Mouse (Mus musculus) thymus, adult 18-20 months (tissue): ENCODE results near the gene Ubald1.

Experiments
- DNase-seq, 2 experiments: peaks; one replicate each; pipeline ENCODE4 v3.0.0; 2022; ENCODE audit warnings: mixed read lengths in 2 of 2

Gene Ubald1

GRCm38 (mm10) chr16:4880136-4880825 is at the start of gene Ubald1:
Gene Ubald1, minus strand, starts transcription at chr16:4880315.
- peak; percentile 96 to 98 for DNase-seq

GRCm38 (mm10) chr16:4928474-4928873 is 48.4 kb upstream of the Ubald1 start:
- no peak for DNase-seq

GRCm38 (mm10) chr16:4927967-4928366 is 47.9 kb upstream of the Ubald1 start:
- no peak for DNase-seq

DNA sequence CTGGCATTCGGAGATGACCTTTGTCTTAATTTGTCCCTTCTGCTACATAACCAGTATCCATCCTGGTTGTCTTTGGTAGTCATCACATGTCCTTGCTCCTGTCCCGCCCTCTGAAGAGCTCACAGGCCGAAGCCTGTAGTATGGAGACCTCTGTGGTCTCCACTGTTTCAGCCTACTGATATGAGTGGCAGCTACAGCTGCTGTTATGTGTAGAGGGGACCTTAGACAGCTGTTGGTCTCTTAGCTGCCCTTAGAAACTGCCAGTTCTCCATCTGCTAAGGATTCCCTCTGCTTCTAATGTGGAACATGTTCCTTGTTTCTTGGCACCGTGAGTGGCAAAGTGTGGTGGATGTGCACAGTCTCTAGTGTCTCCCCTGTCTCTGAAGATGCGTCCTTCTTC is 43.9 kb upstream of the Ubald1 start:
- no peak for DNase-seq

- DNase-seq: no peak
Observed at GRCm38 (mm10) chr16:4922481-4922880, 42.4 kb upstream of the Ubald1 start.

DNA sequence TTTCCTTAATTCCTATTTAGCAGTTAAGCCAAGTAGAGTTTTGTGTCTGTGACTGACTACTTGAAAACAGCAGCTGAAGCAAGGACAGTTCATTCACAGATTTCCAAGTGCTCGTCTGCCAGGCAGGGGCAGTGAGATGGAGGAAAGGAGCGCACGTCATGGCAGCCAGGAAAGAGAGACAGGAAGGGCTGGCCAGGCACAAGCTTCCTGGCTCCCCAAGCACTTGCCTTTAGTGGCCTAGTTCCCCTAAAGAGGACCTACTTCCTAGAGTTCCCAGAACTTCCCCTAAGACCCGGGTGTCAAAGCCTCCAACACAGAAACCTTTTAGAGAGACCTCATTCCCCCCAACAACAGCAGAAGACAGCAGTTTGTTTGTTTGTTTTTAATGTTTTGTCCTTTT is 40.4 kb upstream of the Ubald1 start:
- no peak for DNase-seq

- no peak for DNase-seq
Observed at GRCm38 (mm10) chr16:4916608-4917007, 36.5 kb upstream of the Ubald1 start.

DNA sequence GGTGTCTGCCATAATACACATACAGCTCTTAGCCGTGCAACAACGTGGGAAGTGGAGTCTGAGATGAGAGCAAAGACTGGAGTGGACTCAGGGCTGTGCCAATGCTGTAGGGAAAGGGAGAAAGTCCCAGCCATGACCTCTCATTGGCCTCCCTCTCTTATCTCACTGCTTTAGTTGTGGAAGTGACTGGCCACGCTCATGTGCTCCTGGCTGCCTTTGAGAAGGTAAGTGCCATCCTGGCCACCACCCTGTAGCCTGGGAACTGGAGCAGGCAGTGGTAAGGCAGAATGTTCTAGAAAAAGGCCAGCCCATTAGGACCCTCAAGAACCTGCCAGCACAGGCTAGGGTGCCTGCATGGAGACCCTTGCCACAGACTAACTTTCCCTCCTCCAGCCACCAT is 35.8 kb upstream of the Ubald1 start:
- no peak for DNase-seq

GRCm38 (mm10) chr16:4913783-4914735 is 33.9 kb upstream of the Ubald1 start:
- DNase-seq: peak; percentile 44 to 70

DNA sequence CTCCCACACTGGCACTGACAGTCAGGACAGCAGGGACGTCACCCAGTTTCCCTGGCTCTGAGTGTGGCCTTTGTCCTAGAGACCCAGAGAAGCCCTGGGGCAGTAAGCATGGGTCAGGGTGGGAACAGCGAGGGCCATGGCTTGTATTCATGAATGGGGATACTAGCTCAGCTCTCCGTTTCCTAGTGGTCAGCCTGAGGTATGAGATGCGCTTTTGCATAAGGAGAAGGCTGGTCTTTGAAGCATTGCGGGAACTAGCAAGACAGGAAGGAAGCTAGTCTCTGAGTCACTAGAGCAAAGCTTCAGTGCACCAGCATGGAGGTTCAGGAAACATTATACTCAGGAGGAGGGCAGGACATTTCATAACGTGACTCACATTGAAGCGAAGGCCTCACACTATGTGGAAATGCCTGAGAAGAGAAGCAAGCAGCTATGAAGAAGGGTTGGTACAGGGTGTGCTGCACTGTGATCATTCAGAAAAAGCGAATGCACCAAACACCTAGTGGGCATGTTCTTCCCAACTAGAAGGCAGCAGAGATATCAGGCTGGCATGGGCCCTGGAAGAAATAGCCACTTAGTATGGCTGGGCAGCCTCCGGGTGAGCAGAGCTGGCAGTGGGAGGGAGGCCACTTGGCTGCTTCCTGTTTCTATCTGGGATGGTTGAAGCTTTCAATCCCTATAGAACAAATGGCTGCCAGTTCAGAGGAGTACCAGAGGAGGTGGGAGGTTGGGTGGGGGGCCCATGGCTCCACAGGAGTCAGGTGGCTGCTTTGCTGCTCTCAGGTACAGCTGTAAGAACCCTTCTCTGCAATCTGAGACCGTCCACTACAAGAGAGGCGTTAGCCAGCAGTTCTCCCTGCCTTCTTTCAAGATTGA is 33.0 kb upstream of the Ubald1 start:
- no peak for DNase-seq

- no peak for DNase-seq
Observed at GRCm38 (mm10) chr16:4912074-4912648, 32.0 kb upstream of the Ubald1 start.

GRCm38 (mm10) chr16:4910758-4911157 is 30.6 kb upstream of the Ubald1 start:
- DNase-seq: no peak

GRCm38 (mm10) chr16:4909745-4910144 is 29.6 kb upstream of the Ubald1 start:
- no peak for DNase-seq

- no peak for DNase-seq
Observed at GRCm38 (mm10) chr16:4907972-4908371, 27.9 kb upstream of the Ubald1 start.

DNA sequence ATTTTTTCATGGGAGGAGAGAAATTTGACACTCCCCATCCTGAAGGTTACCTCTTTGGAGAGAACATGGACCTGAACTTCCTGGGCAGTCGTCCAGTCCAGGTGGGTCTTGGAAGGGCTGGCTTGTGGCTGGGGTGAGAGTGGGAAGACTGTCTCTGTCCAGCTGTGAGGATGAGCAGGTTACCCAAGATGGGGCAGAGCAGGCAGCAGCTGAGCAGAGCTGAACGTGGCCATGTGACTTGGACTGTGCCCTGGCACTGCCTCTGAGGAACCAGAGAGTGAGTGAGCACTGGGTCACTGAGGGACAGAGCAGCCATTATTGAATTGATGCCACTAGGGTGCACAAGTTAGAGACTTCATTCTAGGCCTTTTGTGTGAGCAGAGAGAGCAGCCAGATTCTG is 27.3 kb upstream of the Ubald1 start:
- no peak for DNase-seq

DNA sequence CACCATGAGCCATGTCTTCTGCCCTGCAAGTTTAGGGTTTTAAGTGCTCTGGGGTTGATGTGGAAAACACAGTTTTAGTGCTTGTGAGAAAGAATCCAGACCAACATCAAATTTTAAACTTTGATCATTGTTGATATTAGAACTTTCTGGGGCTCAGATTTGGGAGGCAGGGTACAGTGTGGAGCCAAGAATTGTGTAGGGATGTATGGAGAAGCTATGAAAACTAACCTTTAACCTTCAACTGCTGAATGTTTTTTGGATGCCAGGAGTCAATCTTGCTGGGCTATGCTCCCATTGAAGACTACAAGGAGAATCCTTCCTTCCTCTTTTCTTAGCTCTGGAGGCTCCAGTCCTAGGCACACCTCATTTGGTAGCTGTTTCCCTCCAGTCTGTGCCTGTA is 26.4 kb upstream of the Ubald1 start:
- no peak for DNase-seq

- no peak for DNase-seq
Observed at GRCm38 (mm10) chr16:4905591-4905990, 25.5 kb upstream of the Ubald1 start.

GRCm38 (mm10) chr16:4904878-4905277 is 24.8 kb upstream of the Ubald1 start:
- no peak for DNase-seq

- DNase-seq: no peak
Observed at GRCm38 (mm10) chr16:4903491-4904102, 23.5 kb upstream of the Ubald1 start.

DNA sequence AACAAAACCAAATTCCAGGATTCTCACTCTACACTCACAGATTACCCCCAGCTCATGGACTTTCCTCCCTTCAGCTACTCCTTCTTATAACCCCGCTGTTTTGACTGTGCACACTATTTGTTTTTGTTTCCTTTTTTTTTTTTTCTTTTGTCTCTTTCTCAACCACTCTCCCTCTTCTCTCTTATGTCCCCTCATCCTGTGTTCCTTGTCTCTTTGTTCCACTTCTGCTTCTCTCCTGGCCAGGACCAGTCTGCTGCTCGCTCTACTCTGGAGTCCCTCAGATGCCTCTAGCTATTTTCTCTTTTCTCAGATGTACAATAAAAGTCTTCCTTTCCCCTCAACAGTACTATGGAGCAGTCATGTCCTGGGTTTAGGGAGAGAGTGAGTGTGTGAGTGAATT is 22.3 kb upstream of the Ubald1 start:
- DNase-seq: no peak

DNA sequence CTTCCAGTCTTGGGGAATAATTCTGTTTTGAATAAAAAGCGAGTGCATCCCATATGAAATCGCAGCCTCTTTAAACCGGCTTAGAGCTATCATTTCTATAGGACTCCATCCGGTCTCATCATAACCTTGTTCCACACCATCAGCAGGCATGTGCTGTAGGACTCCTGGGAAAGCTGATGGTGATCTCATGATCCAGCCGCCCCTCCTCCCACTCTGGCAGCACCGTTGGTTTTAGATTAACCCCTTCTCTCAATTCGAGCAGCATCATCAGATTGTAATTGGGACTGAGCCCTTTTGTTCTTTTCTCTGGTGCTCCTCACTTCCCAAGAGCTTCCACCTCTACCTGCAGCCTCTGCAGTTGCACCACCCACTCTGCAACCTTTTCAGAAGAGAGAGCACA is 21.1 kb upstream of the Ubald1 start:
- no peak for DNase-seq

GRCm38 (mm10) chr16:4899711-4900110 is 19.6 kb upstream of the Ubald1 start:
- DNase-seq: no peak
